Mouse (Mus musculus) liver, adult 2 months (tissue): Measurements from ENCODE around the gene Plekhm1. TPM values are rescaled to one million over a fixed set of nuclear protein-coding genes. Genes with fewer than 3 reads are reported as not detected.
"Not testable (repeated sequence)": the region's sequence is repeated elsewhere in the genome, so short reads cannot be mapped to it uniquely, and the experiment has no call there.

Experiments used
- DNase-seq: peaks from one replicate; pipeline ENCODE4 v3.0.0-alpha.2; 2011; ENCODE audit warnings: low read depth, low spot score; ENCODE audit errors: extremely low read depth
- H3K27ac ChIP-seq: fragments of 200-500 bp; replicated peaks from 2 replicates; pipeline ENCODE4 v1.5.1; 2012; ENCODE audit warnings: low read depth, mild to moderate bottlenecking, control low read depth, inconsistent platforms, low read length; ENCODE audit not compliant: insufficient read depth
- H3K27me3 ChIP-seq: fragments of 200-500 bp; 2 replicates; pipeline ENCODE4 v1.6.1; 2012; ENCODE audit warnings: mild to moderate bottlenecking, moderate library complexity, low read length, inconsistent platforms; ENCODE audit not compliant: control insufficient read depth, insufficient read depth
- H3K36me3 ChIP-seq: fragments of 200-500 bp; 2 replicates; pipeline ENCODE4 v1.6.1; 2012; ENCODE audit warnings: low read length, inconsistent platforms; ENCODE audit not compliant: control insufficient read depth, insufficient read depth
- H3K4me1 ChIP-seq: fragments of 200-500 bp; 2 replicates; pipeline ENCODE4 v1.6.1; 2011; ENCODE audit warnings: low read length; ENCODE audit not compliant: control insufficient read depth, insufficient read depth
- H3K4me3 ChIP-seq: fragments of 200-500 bp; 2 replicates; pipeline ENCODE4 v1.5.1; 2011; ENCODE audit warnings: low read depth, mild to moderate bottlenecking, control low read depth, low read length, moderate library complexity; ENCODE audit not compliant: insufficient read depth
- H3K79me2 ChIP-seq: fragments of 200-500 bp; 2 replicates; pipeline ENCODE4 v1.6.1; 2012; ENCODE audit warnings: inconsistent platforms, mild to moderate bottlenecking, low read length, moderate library complexity; ENCODE audit not compliant: control insufficient read depth, insufficient read depth
- H3K9ac ChIP-seq: fragments of 200-500 bp; 2 replicates; pipeline ENCODE4 v1.6.1; 2012; ENCODE audit warnings: low read depth, mild to moderate bottlenecking, control low read depth, inconsistent platforms, low read length
- CTCF ChIP-seq: fragments of 200-500 bp; IDR thresholded peaks from 2 replicates; pipeline ENCODE4 v1.5.1; 2011; ENCODE audit warnings: low read depth, low read length, control low read depth
- POLR2A ChIP-seq: fragments of 200-500 bp; IDR thresholded peaks from 2 replicates; pipeline ENCODE4 v1.6.1; 2011; ENCODE audit warnings: low read length, control low read depth; ENCODE audit not compliant: insufficient read depth; ENCODE audit errors: extremely low read depth
- WGBS: fragments of 180-500 bp; shearing (Covaris S2); methylation state at CpG from one replicate; pipeline ENCODE4 v1.1.7; 2018; 5-methylcytosine and 5-hydroxymethylcytosine counted together
- polyA plus RNA-seq: library from polyadenylated mRNA; depleted of rRNA; stranded (reverse); fragments of >200 nt; gene quantifications from 2 replicates; pipeline ENCODE4 v1.2.3, GENCODE M21; 2012; rRNA removed
- total RNA-seq: library from RNA; depleted of rRNA; stranded (reverse); fragments of >200 nt; gene quantifications from 2 replicates; pipeline ENCODE4 v1.2.3, GENCODE M21; 2014; rRNA removed

The Plekhm1 gene
- total RNA-seq (3.5 and 6.0 TPM in 2 replicates), polyA plus RNA-seq (8.0 and 9.8 TPM in 2 replicates)

- Histone ChIP-seq H3K4me3 (peak within 1 kb of the TSS; percentile 92), H3K36me3 (no peaks in the 10 kb centered on the region), H3K79me2 (peaks cover 27% of the 10 kb centered on the region), H3K9ac (peak within 1 kb of the TSS; percentile 96), H3K27ac (peak within 1 kb of the TSS; percentile 84), H3K4me1 (peaks cover 2% of the 10 kb centered on the region), H3K27me3 (no peaks in the 10 kb centered on the region)
- WGBS = under 1% methylated on average over 67 of the region's 67 CpGs
- no peak for TF ChIP-seq CTCF
- TF ChIP-seq POLR2A = peak; percentile 70
- peak; percentile 84 for DNase-seq
These were observed at the start of gene Plekhm1 for GRCm38 (mm10) chr11:103411981-103412949. Gene Plekhm1, minus strand, starts transcription at chr11:103412687.

- not testable (repeated sequence) for H3K27me3 ChIP-seq, H3K79me2 ChIP-seq, DNase-seq, H3K36me3 ChIP-seq, H3K27ac ChIP-seq, H3K4me1 ChIP-seq, H3K4me3 ChIP-seq, H3K9ac ChIP-seq
- 94% methylated on average over 1 of the region's 1 CpGs for WGBS
These were observed 38.6 kb upstream of the Plekhm1 start for GRCm38 (mm10) chr11:103451105-103451504.

GRCm38 (mm10) chr11:103449721-103450120 is 37.2 kb upstream of the Plekhm1 start:
- DNase-seq, H3K9ac ChIP-seq, H3K36me3 ChIP-seq, H3K79me2 ChIP-seq, H3K27me3 ChIP-seq, H3K4me1 ChIP-seq, H3K27ac ChIP-seq, H3K4me3 ChIP-seq: not testable (repeated sequence)
- 86% methylated on average over 14 of the region's 14 CpGs for WGBS

GRCm38 (mm10) chr11:103443678-103444077 is 31.2 kb upstream of the Plekhm1 start:
- DNase-seq = peak; percentile 18
- no peaks in the 10 kb centered on the region for H3K27me3 ChIP-seq
- no peaks in the 10 kb centered on the region for H3K36me3 ChIP-seq
- no peak overlapping the region for H3K27ac ChIP-seq
- H3K9ac ChIP-seq = no peak overlapping the region
- no peak overlapping the region for H3K4me3 ChIP-seq
- no peaks in the 10 kb centered on the region for H3K79me2 ChIP-seq
- no peak for TF ChIP-seq CTCF
- no peak for TF ChIP-seq POLR2A
- 88% methylated on average over 3 of the region's 3 CpGs for WGBS
- H3K4me1 ChIP-seq = no peaks in the 10 kb centered on the region

- TF ChIP-seq POLR2A (no peak), CTCF (no peak)
- H3K4me3 ChIP-seq = no peak overlapping the region
- H3K4me1 ChIP-seq = no peaks in the 10 kb centered on the region
- H3K79me2 ChIP-seq = no peaks in the 10 kb centered on the region
- no peak overlapping the region for H3K27ac ChIP-seq
- H3K27me3 ChIP-seq = no peaks in the 10 kb centered on the region; the same call in 1 of the 2 replicates
- no peak for DNase-seq
- 82% methylated on average over 5 of the region's 5 CpGs for WGBS
- H3K36me3 ChIP-seq = no peaks in the 10 kb centered on the region
- no peak overlapping the region for H3K9ac ChIP-seq
These were observed 23.8 kb upstream of the Plekhm1 start for GRCm38 (mm10) chr11:103436282-103436681.

- H3K36me3 ChIP-seq = no peaks in the 10 kb centered on the region
- DNase-seq = no peak
- WGBS = 24% methylated on average over 5 of the region's 5 CpGs
These were observed 12.5 kb upstream of the Plekhm1 start for GRCm38 (mm10) chr11:103425031-103425430.

More at GRCm38 (mm10) chr11:103425031-103425430, 12.5 kb upstream of the Plekhm1 start:
- Histone ChIP-seq H3K4me3 (no peak overlapping the region), H3K4me1 (no peaks in the 10 kb centered on the region), H3K27ac (no peak overlapping the region), H3K79me2 (no peaks in the 10 kb centered on the region), H3K27me3 (no peaks in the 10 kb centered on the region), H3K9ac (no peak overlapping the region)
- no peak for TF ChIP-seq POLR2A
- no peak for TF ChIP-seq CTCF
